Mouse (Mus musculus) heart, embryonic 12.5 days (tissue): Measurements from ENCODE around the gene Gm21312. TPM values are rescaled to one million over a fixed set of nuclear protein-coding genes. Genes with fewer than 3 reads are reported as not detected.
"Not testable (repeated sequence)": the region's sequence is repeated elsewhere in the genome, so short reads cannot be mapped to it uniquely, and the experiment has no call there.

Source experiments
- ATAC-seq: fragments of 200-750 bp; cut with Nextera tagmentation; 2 replicates; pipeline ENCODE4 v1.8.0; 2017; ENCODE audit warnings: moderate TSS enrichment, moderate library complexity; ENCODE audit not compliant: insufficient number of reproducible peaks, low FRiP score
- H3K27ac ChIP-seq: fragments of 300-500 bp; sonication (generic); 2 replicates; pipeline ENCODE4 v1.5.1; 2016; ENCODE audit warnings: mild to moderate bottlenecking, moderate library complexity; ENCODE audit not compliant: poor library complexity, severe bottlenecking
- H3K27me3 ChIP-seq: fragments of 300-500 bp; sonication (generic); replicated peaks from 2 replicates; pipeline ENCODE4 v1.6.1; 2016; ENCODE audit warnings: mild to moderate bottlenecking, moderate library complexity
- H3K36me3 ChIP-seq: fragments of 300-500 bp; sonication (generic); 2 replicates; pipeline ENCODE4 v1.6.1; 2016; ENCODE audit warnings: mild to moderate bottlenecking, moderate library complexity
- H3K4me1 ChIP-seq: fragments of 300-500 bp; sonication (generic); replicated peaks from 2 replicates; pipeline ENCODE4 v1.6.1; 2016; ENCODE audit warnings: mild to moderate bottlenecking
- H3K4me2 ChIP-seq: fragments of 300-500 bp; sonication (generic); 2 replicates; pipeline ENCODE4 v1.6.1; 2016; ENCODE audit warnings: mild to moderate bottlenecking, moderate library complexity
- H3K4me3 ChIP-seq: fragments of 300-500 bp; sonication (generic); 2 replicates; pipeline ENCODE4 v1.5.1; 2016; ENCODE audit warnings: mild to moderate bottlenecking
- H3K9ac ChIP-seq: fragments of 300-500 bp; sonication (generic); 2 replicates; pipeline ENCODE4 v1.6.1; 2016; ENCODE audit warnings: mild to moderate bottlenecking, moderate library complexity
- H3K9me3 ChIP-seq: fragments of 300-500 bp; sonication (generic); replicated peaks from 2 replicates; pipeline ENCODE4 v1.6.1; 2016; ENCODE audit warnings: mild to moderate bottlenecking, moderate library complexity
- WGBS: fragments of 180-500 bp; shearing (Covaris S2); methylation state at CpG from one replicate; pipeline ENCODE4 v1.1.7; 2016; 5-methylcytosine and 5-hydroxymethylcytosine counted together
- polyA plus RNA-seq: library from polyadenylated mRNA; unstranded; fragments of >200 nt; fragmentation: Nextera tagmentation; extraction: Ambion mirVana; gene quantifications from 2 replicates; pipeline ENCODE4 v1.2.1, GENCODE M21; 2016

Gene Gm21312
- polyA plus RNA-seq: not detected in 2 replicates

DNA sequence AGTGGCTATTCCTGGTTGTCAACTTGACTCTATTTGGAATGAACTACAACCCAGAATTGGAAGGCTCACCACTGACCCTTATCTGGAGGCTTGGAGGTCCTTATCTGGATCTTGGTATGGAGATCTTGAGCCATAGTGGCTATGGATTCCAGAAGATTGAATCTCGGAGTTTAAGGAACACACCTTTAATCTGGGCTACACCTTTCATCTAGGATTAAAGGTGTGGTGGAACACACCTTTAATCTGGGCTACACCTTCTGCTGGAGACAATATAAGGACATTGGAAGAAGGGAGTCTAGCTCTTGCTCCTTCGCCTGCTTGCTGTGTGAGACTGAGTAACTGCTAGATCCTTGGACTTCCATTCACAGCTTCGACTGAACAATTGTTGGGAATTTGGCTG is at the start of gene Gm21312:
Gene Gm21312 (plus strand): TSS at position 301 of the 400 bp plus-strand sequence.
- H3K4me2 ChIP-seq, ATAC-seq, H3K4me3 ChIP-seq, H3K4me1 ChIP-seq, H3K9ac ChIP-seq, H3K36me3 ChIP-seq, H3K27me3 ChIP-seq, H3K27ac ChIP-seq, H3K9me3 ChIP-seq: not testable (repeated sequence)
- no CpG with 5 or more reads among the region's 3 CpGs for WGBS

DNA sequence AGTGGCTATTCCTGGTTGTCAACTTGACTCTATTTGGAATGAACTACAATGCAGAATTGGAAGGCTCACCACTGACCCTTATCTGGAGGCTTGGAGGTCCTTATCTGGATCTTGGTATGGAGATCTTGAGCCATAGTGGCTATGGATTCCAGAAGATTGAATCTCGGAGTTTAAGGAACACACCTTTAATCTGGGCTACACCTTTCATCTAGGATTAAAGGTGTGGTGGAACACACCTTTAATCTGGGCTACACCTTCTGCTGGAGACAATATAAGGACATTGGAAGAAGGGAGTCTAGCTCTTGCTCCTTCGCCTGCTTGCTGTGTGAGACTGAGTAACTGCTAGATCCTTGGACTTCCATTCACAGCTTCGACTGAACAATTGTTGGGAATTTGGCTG is 34.1 kb upstream of the Gm21312 start, which contains the start of gene Gm21293:
Gene Gm21293 (plus strand): TSS at position 301 of the 400 bp plus-strand sequence.
- WGBS: no CpG with 5 or more reads among the region's 3 CpGs
- ATAC-seq: not testable (repeated sequence)

GRCm38 (mm10) chr10:104151197-104151596 is 25.6 kb upstream of the Gm21312 start, which contains the start of gene Gm6763:
Gene Gm6763 (plus strand): TSS chr10:104151497.
- not testable (repeated sequence) for H3K36me3 ChIP-seq, H3K4me3 ChIP-seq, ATAC-seq, H3K4me1 ChIP-seq, H3K27me3 ChIP-seq, H3K9me3 ChIP-seq, H3K4me2 ChIP-seq, H3K9ac ChIP-seq, H3K27ac ChIP-seq
- no CpG with 5 or more reads among the region's 3 CpGs for WGBS

More for the DNA sequence above, 34.1 kb upstream of the Gm21312 start, which contains the start of gene Gm21293:
- not testable (repeated sequence) for H3K36me3 ChIP-seq, H3K4me2 ChIP-seq, H3K27ac ChIP-seq, H3K9me3 ChIP-seq, H3K4me1 ChIP-seq, H3K4me3 ChIP-seq, H3K9ac ChIP-seq, H3K27me3 ChIP-seq

DNA sequence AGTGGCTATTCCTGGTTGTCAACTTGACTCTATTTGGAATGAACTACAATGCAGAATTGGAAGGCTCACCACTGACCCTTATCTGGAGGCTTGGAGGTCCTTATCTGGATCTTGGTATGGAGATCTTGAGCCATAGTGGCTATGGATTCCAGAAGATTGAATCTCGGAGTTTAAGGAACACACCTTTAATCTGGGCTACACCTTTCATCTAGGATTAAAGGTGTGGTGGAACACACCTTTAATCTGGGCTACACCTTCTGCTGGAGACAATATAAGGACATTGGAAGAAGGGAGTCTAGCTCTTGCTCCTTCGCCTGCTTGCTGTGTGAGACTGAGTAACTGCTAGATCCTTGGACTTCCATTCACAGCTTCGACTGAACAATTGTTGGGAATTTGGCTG is 17.1 kb upstream of the Gm21312 start, which contains the start of gene Gm8764:
Gene Gm8764 (plus strand): TSS at position 301 of the 400 bp plus-strand sequence.
- H3K9ac ChIP-seq, H3K4me2 ChIP-seq, H3K4me3 ChIP-seq, H3K27ac ChIP-seq, H3K4me1 ChIP-seq, H3K9me3 ChIP-seq, H3K36me3 ChIP-seq, H3K27me3 ChIP-seq, ATAC-seq: not testable (repeated sequence)
- WGBS: no CpG with 5 or more reads among the region's 3 CpGs

DNA sequence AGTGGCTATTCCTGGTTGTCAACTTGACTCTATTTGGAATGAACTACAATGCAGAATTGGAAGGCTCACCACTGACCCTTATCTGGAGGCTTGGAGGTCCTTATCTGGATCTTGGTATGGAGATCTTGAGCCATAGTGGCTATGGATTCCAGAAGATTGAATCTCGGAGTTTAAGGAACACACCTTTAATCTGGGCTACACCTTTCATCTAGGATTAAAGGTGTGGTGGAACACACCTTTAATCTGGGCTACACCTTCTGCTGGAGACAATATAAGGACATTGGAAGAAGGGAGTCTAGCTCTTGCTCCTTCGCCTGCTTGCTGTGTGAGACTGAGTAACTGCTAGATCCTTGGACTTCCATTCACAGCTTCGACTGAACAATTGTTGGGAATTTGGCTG is 8.6 kb upstream of the Gm21312 start, which contains the start of gene Gm21304:
Gene Gm21304 (plus strand): TSS at position 301 of the 400 bp plus-strand sequence.
- not testable (repeated sequence) for H3K4me2 ChIP-seq, H3K9me3 ChIP-seq, H3K4me1 ChIP-seq, H3K9ac ChIP-seq, ATAC-seq, H3K36me3 ChIP-seq, H3K27ac ChIP-seq, H3K27me3 ChIP-seq, H3K4me3 ChIP-seq
- no CpG with 5 or more reads among the region's 3 CpGs for WGBS

GRCm38 (mm10) chr10:104185233-104185632 is 8.4 kb downstream of the Gm21312 start, which contains the start of gene Gm20765:
Gene Gm20765 (plus strand): TSS chr10:104185533.
- not testable (repeated sequence) for H3K27ac ChIP-seq, H3K9ac ChIP-seq, ATAC-seq, H3K4me3 ChIP-seq, H3K4me2 ChIP-seq, H3K27me3 ChIP-seq, H3K36me3 ChIP-seq, H3K4me1 ChIP-seq, H3K9me3 ChIP-seq
- WGBS: no CpG with 5 or more reads among the region's 3 CpGs

DNA sequence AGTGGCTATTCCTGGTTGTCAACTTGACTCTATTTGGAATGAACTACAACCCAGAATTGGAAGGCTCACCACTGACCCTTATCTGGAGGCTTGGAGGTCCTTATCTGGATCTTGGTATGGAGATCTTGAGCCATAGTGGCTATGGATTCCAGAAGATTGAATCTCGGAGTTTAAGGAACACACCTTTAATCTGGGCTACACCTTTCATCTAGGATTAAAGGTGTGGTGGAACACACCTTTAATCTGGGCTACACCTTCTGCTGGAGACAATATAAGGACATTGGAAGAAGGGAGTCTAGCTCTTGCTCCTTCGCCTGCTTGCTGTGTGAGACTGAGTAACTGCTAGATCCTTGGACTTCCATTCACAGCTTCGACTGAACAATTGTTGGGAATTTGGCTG is 16.9 kb downstream of the Gm21312 start, which contains the start of gene Gm4340:
Gene Gm4340 (plus strand): TSS at position 301 of the 400 bp plus-strand sequence.
- H3K4me1 ChIP-seq, H3K27ac ChIP-seq, ATAC-seq, H3K36me3 ChIP-seq, H3K9me3 ChIP-seq, H3K4me3 ChIP-seq, H3K27me3 ChIP-seq, H3K9ac ChIP-seq, H3K4me2 ChIP-seq: not testable (repeated sequence)
- WGBS: no CpG with 5 or more reads among the region's 3 CpGs

- no peaks in the 10 kb centered on the region; the same call in 1 of the 2 replicates for H3K4me1 ChIP-seq
- WGBS: 71% methylated on average over 1 of the region's 1 CpGs
- H3K27me3 ChIP-seq: no peaks in the 10 kb centered on the region
- H3K36me3 ChIP-seq: no peaks in the 10 kb centered on the region
- H3K27ac ChIP-seq: no peak overlapping the region
- H3K9me3 ChIP-seq: no peaks in the 10 kb centered on the region
- H3K4me2 ChIP-seq: no peak overlapping the region
- H3K4me3 ChIP-seq: no peak overlapping the region
- no peak for ATAC-seq
- H3K9ac ChIP-seq: no peak overlapping the region
These were observed 32.8 kb downstream of the Gm21312 start for GRCm38 (mm10) chr10:104209655-104210054.

DNA sequence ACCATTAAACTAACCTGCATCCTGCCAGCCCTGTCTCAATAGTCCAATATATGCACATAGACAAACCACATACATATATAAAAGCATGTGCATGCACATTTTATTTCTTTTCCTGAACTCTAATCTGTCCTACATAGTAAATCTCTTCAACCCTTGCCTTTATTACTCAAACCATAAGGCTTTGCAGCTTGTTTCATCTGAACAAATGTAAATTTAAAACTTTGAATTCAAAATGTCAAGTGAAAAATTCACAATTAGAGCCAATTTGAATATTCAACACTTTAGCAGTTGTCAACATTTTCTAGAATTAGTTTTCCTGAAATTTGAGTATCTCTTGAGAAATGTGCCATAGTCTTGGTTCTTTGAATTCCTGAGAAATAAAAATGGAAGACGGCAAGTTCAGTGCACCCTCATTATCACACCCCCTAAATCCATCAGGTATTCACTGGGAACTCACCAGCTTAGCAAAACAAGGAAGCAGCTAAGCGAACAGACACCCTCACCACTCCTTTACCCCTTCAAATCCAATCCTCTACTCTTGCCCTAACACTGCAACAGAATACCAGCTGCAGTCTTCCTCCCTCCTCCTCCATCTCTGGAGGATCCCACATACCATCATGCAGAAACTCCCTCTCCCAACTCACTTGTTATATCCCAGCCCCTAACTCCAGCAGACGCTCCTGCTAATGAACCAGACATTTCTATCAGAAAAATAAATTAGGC is 33.6 kb downstream of the Gm21312 start:
- no peak overlapping the region for H3K4me3 ChIP-seq
- 61% methylated on average over 3 of the region's 3 CpGs for WGBS
- H3K9ac ChIP-seq: no peak overlapping the region
- H3K4me2 ChIP-seq: no peak overlapping the region
- H3K36me3 ChIP-seq: no peaks in the 10 kb centered on the region
- no peaks in the 10 kb centered on the region for H3K9me3 ChIP-seq
- H3K4me1 ChIP-seq: no peaks in the 10 kb centered on the region; the same call in 1 of the 2 replicates
- no peaks in the 10 kb centered on the region for H3K27me3 ChIP-seq
- ATAC-seq: no peak
- no peak overlapping the region for H3K27ac ChIP-seq

GRCm38 (mm10) chr10:104214527-104214926 is 37.7 kb downstream of the Gm21312 start:
- H3K27ac ChIP-seq: no peak overlapping the region
- H3K27me3 ChIP-seq: no peaks in the 10 kb centered on the region
- H3K9me3 ChIP-seq: no peaks in the 10 kb centered on the region
- H3K9ac ChIP-seq: no peak overlapping the region
- H3K4me3 ChIP-seq: no peak overlapping the region
- ATAC-seq: no peak
- no peak overlapping the region for H3K4me2 ChIP-seq
- no peaks in the 10 kb centered on the region for H3K36me3 ChIP-seq
- 77% methylated on average over 5 of the region's 5 CpGs for WGBS
- no peaks in the 10 kb centered on the region; the same call in 1 of the 2 replicates for H3K4me1 ChIP-seq

DNA sequence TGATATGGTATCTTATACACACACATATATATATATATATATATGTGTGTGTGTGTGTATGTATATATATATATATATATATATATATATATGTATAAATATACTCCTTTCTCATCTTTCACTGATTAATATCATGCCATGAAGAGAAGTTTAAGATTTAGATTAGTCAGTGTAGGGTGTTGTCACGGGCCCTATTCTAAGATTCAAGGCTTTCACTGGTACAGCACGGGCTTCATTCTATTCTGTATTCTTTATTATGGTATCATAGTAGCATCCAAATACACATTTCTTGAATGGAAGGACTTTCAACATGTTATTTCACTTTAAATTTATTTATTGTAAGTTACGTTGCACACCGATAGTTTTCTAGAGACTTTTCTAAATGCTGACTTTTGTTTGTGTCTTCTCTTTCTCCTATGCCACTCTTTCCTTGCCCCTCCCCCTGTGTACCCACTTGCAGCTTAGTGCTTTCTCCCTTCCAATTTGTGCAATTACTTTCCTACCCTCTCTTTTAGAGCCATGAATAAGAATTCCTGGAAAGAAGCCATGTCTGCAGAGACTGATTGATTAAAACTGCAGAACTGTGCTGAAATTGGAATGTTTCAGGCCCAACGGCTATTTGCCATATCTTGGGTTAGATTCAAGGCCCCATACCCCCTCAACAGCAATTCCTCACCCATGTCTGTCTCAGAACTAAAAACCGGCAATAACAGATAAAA is 43.6 kb downstream of the Gm21312 start:
- Histone ChIP-seq H3K27me3 (no peaks in the 10 kb centered on the region), H3K36me3 (no peaks in the 10 kb centered on the region), H3K4me2 (no peak overlapping the region), H3K9ac (no peak overlapping the region), H3K9me3 (no peaks in the 10 kb centered on the region), H3K4me1 (no peaks in the 10 kb centered on the region), H3K27ac (no peak overlapping the region), H3K4me3 (no peak overlapping the region)
- ATAC-seq: no peak
- WGBS: 80% methylated on average over 6 of the region's 6 CpGs
